Mouse (Mus musculus) megakaryocyte-erythroid progenitor cell, adult 5-6 weeks (primary cell): ENCODE measurements around the gene Kcne1. TPM values are rescaled to one million over a fixed set of nuclear protein-coding genes. Genes with fewer than 3 reads are reported as not detected.

Experiments
- ATAC-seq: replicated peaks from 2 replicates; pipeline ENCODE4 v1.8.0; 2016; ENCODE audit warnings: mild to moderate bottlenecking, inconsistent platforms; ENCODE audit not compliant: severe bottlenecking, poor library complexity, low FRiP score, low TSS enrichment
- total RNA-seq, 2 experiments: library from RNA; stranded (forward) in 1 of 2; stranded (reverse) in 1 of 2; fragments of 200-1000, 215-1000 nt in 1 of 2; fragments of >200 nt in 1 of 2; fragmentation: Nextera tagmentation in 1 of 2; gene quantifications; 2 replicates each; pipeline ENCODE4 v1.2.3; 2014 to 2017

The Kcne1 gene
- total RNA-seq (2014; fragmentation: Nextera tagmentation) (not detected in 2 replicates), total RNA-seq (2017) (not detected in 2 replicates)

GRCm38 (mm10) chr16:92359229-92359628 is at the start of gene Kcne1:
Gene Kcne1 (minus strand): TSS chr16:92359468.
- no peak for ATAC-seq

GRCm38 (mm10) chr16:92407883-92408282 is 48.6 kb upstream of the Kcne1 start:
- no peak for ATAC-seq

- no peak for ATAC-seq
Measured at GRCm38 (mm10) chr16:92404141-92404540, 44.9 kb upstream of the Kcne1 start.

GRCm38 (mm10) chr16:92403069-92403468 is 43.8 kb upstream of the Kcne1 start:
- no peak for ATAC-seq

GRCm38 (mm10) chr16:92402216-92402615 is 42.9 kb upstream of the Kcne1 start:
- ATAC-seq: no peak

GRCm38 (mm10) chr16:92401206-92401605 is 41.9 kb upstream of the Kcne1 start:
- ATAC-seq: no peak

- peak; percentile 71 for ATAC-seq
Measured at GRCm38 (mm10) chr16:92399490-92400458, 40.5 kb upstream of the Kcne1 start.

- ATAC-seq: no peak
Measured at GRCm38 (mm10) chr16:92398574-92399118, 39.4 kb upstream of the Kcne1 start.

- no peak for ATAC-seq
Measured at GRCm38 (mm10) chr16:92397745-92398573, 38.7 kb upstream of the Kcne1 start.

GRCm38 (mm10) chr16:92393732-92394131 is 34.5 kb upstream of the Kcne1 start:
- ATAC-seq: peak; percentile 50; the same call in 1 of the 2 replicates

- no peak for ATAC-seq
Measured at GRCm38 (mm10) chr16:92387692-92388091, 28.4 kb upstream of the Kcne1 start.

GRCm38 (mm10) chr16:92385062-92385461 is 25.8 kb upstream of the Kcne1 start:
- 0 out of 2 replicates have a peak, but pooled peaks have one; percentile 39 for ATAC-seq

- no peak for ATAC-seq
Measured at GRCm38 (mm10) chr16:92383412-92383811, 24.1 kb upstream of the Kcne1 start.

- ATAC-seq: no peak
Measured at GRCm38 (mm10) chr16:92382508-92382907, 23.2 kb upstream of the Kcne1 start.

GRCm38 (mm10) chr16:92381092-92381491 is 21.8 kb upstream of the Kcne1 start:
- ATAC-seq: no peak

GRCm38 (mm10) chr16:92376976-92377375 is 17.7 kb upstream of the Kcne1 start:
- no peak for ATAC-seq

GRCm38 (mm10) chr16:92371623-92372022 is 12.4 kb upstream of the Kcne1 start:
- ATAC-seq: no peak

GRCm38 (mm10) chr16:92369260-92369659 is 10.0 kb upstream of the Kcne1 start:
- peak; percentile 90 for ATAC-seq

- no peak for ATAC-seq
Measured at GRCm38 (mm10) chr16:92365477-92365876, 6.2 kb upstream of the Kcne1 start.

GRCm38 (mm10) chr16:92360711-92361110 is 1.4 kb upstream of the Kcne1 start:
- ATAC-seq: no peak
